Mouse (Mus musculus) layer of hippocampus, adult 9-11 months (tissue): ENCODE results near the gene L3hypdh.
"Not testable (repeated sequence)": the region's sequence is repeated elsewhere in the genome, so short reads cannot be mapped to it uniquely, and the experiment has no call there.

Experiments used
- DNase-seq: peaks from one replicate; pipeline ENCODE4 v3.0.0; 2022

The L3hypdh gene

DNA sequence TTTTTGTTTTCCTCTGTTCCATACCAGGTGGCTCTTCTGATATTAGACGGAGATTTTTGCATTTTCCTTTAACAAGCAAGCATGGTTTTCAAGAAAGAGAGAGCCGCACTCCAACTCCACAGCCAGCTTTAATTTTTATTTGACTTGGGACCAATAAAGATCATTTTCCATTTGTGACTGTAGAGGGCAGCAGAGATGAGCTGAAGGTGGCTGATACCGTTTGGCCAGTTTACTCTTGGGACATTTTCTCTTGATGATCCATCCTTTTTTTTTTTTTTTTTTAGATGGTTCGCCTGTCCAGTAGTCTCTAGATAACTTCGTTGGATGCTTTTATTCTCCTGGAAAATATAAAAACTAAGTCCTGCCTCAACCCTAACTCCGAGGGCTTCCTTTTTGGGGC lies 31.9 kb downstream of the L3hypdh start:
- no peak for DNase-seq

DNA sequence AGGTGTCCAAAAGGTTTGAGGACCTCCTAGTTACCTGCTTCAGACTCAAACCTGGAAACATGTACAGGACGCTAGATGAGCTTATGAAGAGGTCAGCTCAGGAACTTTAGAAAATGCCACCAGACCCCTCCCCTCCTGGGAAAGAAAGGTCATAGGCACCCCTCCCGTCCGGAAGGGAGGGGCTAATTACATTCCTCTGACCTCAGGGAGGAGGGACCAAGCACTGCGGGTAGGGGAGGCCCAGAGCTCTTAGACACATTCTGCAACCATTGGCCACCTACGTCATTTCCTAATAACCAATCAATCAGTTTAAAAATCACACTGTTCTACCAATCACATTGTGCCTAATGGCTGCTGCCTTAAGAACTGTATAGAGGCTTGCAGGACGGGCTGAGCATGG lies 32.7 kb downstream of the L3hypdh start:
- no peak for DNase-seq

DNA sequence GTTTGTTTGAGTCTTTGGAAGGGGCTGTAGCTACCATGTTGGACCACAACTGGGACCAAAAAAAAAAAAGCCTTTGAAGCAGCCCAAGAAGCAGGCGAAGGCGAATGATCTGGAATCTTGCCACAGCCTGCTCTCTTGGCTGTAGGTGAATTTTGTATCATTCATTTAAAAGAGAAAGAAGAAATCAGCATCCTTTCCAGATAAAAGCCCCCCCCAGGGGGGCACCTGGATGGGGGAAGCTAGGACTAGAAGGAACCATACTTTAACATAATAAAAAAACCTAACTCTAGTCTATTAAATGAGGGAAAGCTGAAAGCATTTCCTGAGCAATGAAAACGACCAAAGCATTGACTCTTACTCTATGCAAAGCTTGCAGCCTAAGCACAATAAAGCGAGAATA lies 34.4 kb downstream of the L3hypdh start:
- DNase-seq: no peak

DNA sequence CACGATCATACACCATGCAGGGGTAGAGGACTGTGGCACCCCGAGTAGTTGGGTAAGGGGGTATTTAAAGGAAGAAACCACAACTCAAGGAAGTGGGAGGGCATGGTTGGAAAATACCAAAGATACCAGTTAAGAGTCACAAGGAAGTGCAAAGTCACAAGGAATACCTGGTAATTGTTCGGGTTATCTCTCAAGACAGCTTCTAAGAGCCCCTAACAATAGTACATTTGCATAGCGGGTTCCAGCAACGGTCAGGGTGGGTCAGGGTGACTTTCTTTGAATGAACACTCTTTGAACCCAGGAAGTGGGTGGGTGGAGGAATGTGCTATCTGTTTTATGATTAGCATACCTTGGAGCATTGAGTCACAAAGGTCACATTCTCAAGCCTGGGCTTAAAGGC lies 35.1 kb downstream of the L3hypdh start:
- not testable (repeated sequence) for DNase-seq

DNA sequence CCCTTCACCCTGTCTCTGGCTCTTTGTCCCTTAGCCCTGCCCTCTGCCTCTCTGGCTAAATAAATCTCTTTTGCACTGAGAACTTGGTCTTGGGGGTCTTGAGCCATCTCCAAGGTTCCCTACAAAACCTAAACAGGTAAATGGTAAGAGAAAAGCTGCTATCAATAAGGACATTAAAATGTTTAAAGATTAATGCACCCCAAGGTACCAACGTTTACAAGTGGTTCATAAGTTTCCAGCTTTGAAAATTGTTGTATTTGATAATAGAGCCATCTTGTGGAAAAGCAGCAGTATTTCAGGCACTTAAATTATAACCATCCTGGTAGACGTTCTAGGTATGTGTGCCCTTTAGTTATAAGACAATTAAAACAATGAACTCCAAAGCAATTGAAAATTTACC lies 37.7 kb downstream of the L3hypdh start:
- DNase-seq: no peak

DNA sequence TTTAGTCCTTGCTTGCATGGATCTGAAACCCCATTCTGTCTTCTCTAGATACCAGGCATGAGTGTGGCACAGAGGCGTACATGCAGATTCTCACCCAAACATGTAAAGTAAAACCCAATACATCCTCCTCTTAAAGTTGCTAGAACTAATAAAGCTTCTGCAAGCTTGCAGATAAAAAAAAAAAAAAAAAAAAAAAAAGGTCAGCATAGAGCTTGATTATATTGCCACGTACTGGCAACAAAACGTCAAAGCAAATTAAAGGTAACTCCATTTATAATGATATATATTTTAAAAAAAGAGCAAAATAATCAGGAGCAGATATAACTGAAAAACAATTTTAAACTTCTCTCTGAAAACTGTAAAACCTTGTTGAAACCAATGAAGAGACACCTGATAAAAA lies 44.0 kb downstream of the L3hypdh start:
- no peak for DNase-seq

DNA sequence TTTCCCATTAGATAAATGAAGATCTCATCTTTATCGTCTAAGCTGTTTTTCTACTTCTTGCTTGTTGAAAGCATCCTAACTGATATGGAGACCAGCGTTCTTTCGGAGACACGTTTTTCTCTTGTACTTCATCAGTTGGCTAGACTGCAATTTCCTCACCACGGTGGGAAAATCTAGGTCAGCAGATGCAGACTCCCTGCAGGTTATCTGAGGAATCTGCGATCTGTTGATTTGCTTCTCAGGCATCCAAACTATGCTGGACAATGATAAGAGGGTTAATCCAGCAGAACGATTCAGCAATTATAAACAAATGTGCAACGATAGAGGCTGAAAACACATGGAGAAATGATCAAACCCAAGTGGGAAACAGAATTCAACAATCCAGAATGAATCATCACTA lies 45.7 kb downstream of the L3hypdh start:
- DNase-seq: no peak

DNA sequence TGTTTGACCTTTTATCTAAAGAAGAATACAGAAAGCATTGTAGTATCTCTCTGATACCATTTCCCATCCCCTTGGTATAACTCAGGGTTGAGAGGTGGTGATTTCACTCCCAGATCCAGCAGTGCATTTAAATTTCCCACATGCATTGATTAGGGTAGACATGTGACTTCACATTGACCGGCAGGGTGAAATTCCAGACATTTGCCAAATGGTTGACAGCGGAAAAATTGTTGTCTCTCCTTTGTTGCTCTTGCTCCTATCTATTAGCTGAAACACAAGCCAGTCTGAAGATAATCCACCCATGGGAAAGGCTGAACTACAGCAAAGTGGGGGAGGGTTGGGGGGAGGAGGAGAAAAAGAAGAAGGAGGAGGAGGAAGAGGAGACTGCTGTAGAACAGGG lies 46.4 kb downstream of the L3hypdh start:
- DNase-seq: no peak

DNA sequence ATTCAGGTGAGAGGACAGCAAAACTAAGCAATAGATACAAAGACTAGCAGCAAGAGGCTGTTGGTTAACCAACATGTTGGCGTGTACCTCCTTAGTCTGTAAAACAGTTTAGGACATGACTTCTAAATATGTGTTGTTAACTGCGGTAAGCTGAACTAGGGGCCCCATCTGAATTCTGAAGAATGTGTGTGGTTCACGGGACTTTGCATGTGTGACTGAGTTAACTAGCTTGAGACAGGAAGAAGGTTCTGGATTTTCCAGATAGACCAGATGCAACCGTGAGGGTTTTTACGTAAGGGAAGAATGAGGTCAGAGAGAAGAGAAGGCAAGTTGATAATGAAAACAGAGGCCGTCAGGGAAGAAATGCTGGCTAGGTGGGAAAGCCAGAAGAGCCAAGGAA lies 48.2 kb downstream of the L3hypdh start:
- no peak for DNase-seq

DNA sequence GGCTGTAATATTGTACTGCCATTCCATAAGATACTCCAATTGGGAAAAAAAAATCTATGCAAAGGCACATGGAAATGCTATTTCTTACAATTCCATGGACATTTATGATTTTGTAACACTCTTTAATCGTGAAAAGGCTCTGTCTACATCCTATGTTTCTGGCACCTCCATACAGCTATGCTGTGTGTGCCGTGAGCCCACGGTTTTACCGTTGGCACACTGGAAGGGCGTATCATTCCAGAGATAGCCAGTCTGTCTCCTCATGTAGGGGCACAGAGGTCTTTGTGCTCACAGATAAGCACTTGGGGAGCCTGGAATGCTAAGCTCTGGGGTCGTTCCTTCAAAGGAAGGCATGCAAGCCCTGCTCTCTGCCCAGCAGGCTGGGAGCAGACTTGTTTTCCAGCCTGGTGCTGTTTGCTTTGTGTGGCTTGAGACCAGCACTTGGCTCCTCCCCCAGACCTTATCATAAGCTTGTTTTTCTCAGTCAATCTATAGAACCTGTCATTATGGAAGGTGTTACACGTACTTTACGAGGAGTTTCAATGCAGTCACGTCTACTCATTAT lies 49.1 kb downstream of the L3hypdh start:
- DNase-seq: no peak

DNA sequence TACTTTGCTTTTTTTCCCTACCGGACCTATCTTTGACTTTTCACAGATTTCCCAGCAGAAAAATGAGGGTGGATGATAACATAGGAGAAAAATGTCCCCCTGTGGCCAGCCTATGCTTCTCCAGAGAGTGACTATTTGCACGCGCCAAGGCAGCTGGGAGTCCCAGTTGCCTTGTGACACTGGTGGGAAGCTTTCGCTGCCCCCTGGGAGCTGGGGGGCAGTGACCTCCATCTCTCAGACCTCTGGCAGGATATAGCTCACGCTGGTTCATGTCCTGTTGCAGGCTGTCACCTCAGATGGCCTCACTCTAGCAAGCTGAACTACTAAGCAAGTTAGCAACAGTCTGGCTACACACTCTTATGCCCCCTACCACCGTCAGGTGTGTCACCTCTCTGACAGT lies 53.4 kb downstream of the L3hypdh start:
- DNase-seq: no peak

DNA sequence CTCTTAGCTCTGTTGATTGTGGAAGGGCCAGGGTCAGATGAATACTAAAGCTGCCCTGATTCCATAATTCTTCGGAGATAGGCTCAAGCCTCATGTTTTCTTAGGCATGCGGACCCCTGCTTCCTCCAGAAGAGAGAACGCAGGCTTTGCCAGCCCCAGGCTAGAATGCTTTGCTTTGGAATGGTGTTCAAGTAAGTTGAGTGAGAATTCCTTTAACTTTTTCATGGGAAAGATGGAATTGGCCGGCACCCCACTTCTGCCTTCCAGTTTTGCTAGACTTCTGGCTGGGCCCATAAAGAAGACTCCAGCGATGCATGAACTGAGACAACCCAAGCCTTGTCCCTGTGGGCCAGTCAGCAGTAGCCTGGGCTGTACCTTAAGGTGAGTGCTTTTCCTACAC lies 54.1 kb downstream of the L3hypdh start:
- DNase-seq: no peak

DNA sequence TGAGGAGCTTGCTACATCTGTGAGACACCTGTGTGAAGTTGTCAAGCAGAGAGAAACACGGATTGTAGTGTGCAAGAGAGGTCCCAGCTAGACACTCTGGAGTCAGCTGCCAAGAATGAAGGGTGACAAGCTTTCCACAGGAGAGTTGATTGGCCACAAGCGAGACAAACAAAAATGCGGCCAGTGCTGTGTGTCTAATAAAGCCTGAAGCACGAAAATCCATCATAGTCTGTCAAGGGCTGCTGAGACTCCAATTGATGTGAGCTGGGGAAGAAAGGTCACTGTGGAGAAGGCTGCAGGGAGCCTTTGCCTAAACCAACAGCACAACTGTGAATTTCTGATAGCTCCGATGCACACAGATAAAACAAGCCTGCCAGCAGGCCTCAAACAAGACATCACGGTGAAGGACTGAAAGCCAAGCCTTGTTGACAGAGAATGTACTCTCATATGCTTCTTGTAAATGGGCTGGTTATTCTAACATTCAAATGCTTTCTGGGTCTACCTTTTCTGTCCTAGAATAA lies 59.9 kb downstream of the L3hypdh start:
- no peak for DNase-seq

DNA sequence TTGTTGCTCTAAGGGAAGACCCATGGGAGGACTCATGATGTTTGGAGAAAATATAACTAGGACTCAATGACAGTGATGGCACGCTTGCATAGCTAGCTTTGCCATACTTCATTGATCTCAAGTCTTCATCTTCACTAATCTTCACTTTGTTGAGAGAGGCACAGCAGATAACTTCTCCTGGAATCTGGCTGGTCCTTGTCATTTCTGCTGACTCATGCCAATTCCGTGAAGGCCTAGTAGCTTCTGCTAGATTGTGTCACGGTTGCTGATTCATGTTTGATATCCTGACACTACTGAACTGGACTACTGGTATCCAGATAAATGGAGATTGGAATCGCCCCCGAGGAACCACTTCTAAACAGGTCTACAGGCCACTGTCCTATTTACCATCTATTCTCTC lies 61.7 kb downstream of the L3hypdh start:
- no peak for DNase-seq
